Mouse (Mus musculus) naive thymus-derived CD4-positive, alpha-beta T cell, adult 2 months (primary cell): ENCODE data around the gene Gtpbp3.

ENCODE experiments used
- DNase-seq: peaks from one replicate; pipeline ENCODE4 v3.0.0-alpha.2; 2011; ENCODE audit warnings: low read depth

The Gtpbp3 gene

GRCm38 (mm10) chr8:71470146-71470912, 17.6 kb upstream of the Gtpbp3 start:
- DNase-seq = peak; percentile 17

GRCm38 (mm10) chr8:71470913-71471255, 17.0 kb upstream of the Gtpbp3 start:
- DNase-seq = no peak

GRCm38 (mm10) chr8:71471861-71472260, 16.0 kb upstream of the Gtpbp3 start:
- no peak for DNase-seq

- no peak for DNase-seq
Measured at GRCm38 (mm10) chr8:71472601-71473386, 15.1 kb upstream of the Gtpbp3 start.

- no peak for DNase-seq
Measured at GRCm38 (mm10) chr8:71474344-71474743, 13.6 kb upstream of the Gtpbp3 start.

- DNase-seq = no peak
Measured at GRCm38 (mm10) chr8:71474785-71475701, 12.9 kb upstream of the Gtpbp3 start.

- DNase-seq = no peak
Measured at GRCm38 (mm10) chr8:71475702-71476075, 12.2 kb upstream of the Gtpbp3 start.

- peak; percentile 81 for DNase-seq
Measured at GRCm38 (mm10) chr8:71476099-71476940, 11.6 kb upstream of the Gtpbp3 start.

- peak; percentile 64 for DNase-seq
Measured at GRCm38 (mm10) chr8:71477196-71477845, 10.6 kb upstream of the Gtpbp3 start.

- DNase-seq = no peak
Measured at GRCm38 (mm10) chr8:71478943-71479342, 9.0 kb upstream of the Gtpbp3 start.

GRCm38 (mm10) chr8:71483932-71484331, 4.0 kb upstream of the Gtpbp3 start:
- peak; percentile 73 for DNase-seq

GRCm38 (mm10) chr8:71484736-71485135, 3.2 kb upstream of the Gtpbp3 start:
- DNase-seq = no peak

- DNase-seq = peak; percentile 85
Measured at GRCm38 (mm10) chr8:71485142-71486135, 2.5 kb upstream of the Gtpbp3 start, which contains the start of gene Ano8. Gene Ano8 (minus strand): TSS chr8:71485963.

GRCm38 (mm10) chr8:71486136-71486529, 1.8 kb upstream of the Gtpbp3 start:
- peak; percentile 63 for DNase-seq

- peak; percentile 97 for DNase-seq
Measured at GRCm38 (mm10) chr8:71488454-71488853, 551 bp downstream of the Gtpbp3 start.

GRCm38 (mm10) chr8:71495039-71495438, 7.1 kb downstream of the Gtpbp3 start:
- peak; percentile 87 for DNase-seq

GRCm38 (mm10) chr8:71495811-71496210, 7.9 kb downstream of the Gtpbp3 start:
- DNase-seq = no peak

- DNase-seq = no peak
Measured at GRCm38 (mm10) chr8:71496481-71496880, 8.6 kb downstream of the Gtpbp3 start.

- no peak for DNase-seq
Measured at GRCm38 (mm10) chr8:71497077-71497645, 9.3 kb downstream of the Gtpbp3 start.
